Mouse (Mus musculus) forebrain, embryonic 10.5 days (tissue): ENCODE results near the gene Atp8a2. TPM values are rescaled to one million over a fixed set of nuclear protein-coding genes. Genes with fewer than 3 reads are reported as not detected.
"Not testable (repeated sequence)": the region's sequence is repeated elsewhere in the genome, so short reads cannot be mapped to it uniquely, and the experiment has no call there.

ENCODE experiments used
- DNase-seq: peaks from one replicate; pipeline ENCODE4 v3.0.0-alpha.2; 2017; ENCODE audit warnings: low spot score; ENCODE audit errors: extremely low spot score
- H3K27ac ChIP-seq: fragments of 300-500 bp; sonication (generic); 2 replicates; pipeline ENCODE4 v1.5.1; 2016; ENCODE audit warnings: mild to moderate bottlenecking
- H3K27me3 ChIP-seq: fragments of 300-500 bp; sonication (generic); 2 replicates; pipeline ENCODE4 v1.6.1; 2016; ENCODE audit warnings: mild to moderate bottlenecking; ENCODE audit not compliant: poor library complexity, severe bottlenecking
- H3K36me3 ChIP-seq: fragments of 300-500 bp; sonication (generic); replicated peaks from 2 replicates; pipeline ENCODE4 v1.6.1; 2016; ENCODE audit warnings: mild to moderate bottlenecking, moderate library complexity
- H3K4me1 ChIP-seq: fragments of 300-500 bp; sonication (generic); 2 replicates; pipeline ENCODE4 v1.6.1; 2016
- H3K4me3 ChIP-seq: fragments of 300-500 bp; sonication (generic); 2 replicates; pipeline ENCODE4 v1.5.1; 2016; ENCODE audit warnings: mild to moderate bottlenecking, moderate library complexity
- H3K9me3 ChIP-seq: fragments of 300-500 bp; sonication (generic); 2 replicates; pipeline ENCODE4 v1.6.1; 2016; ENCODE audit warnings: mild to moderate bottlenecking, moderate library complexity
- WGBS: fragments of 180-500 bp; shearing (Covaris S2); methylation state at CpG from one replicate; pipeline ENCODE4 v1.1.7; 2016; 5-methylcytosine and 5-hydroxymethylcytosine counted together
- polyA plus RNA-seq: library from polyadenylated mRNA; unstranded; fragments of >200 nt; fragmentation: Nextera tagmentation; extraction: Ambion mirVana; gene quantifications from 2 replicates; pipeline ENCODE4 v1.2.1, GENCODE M21; 2016

Atp8a2 gene
- polyA plus RNA-seq, 1 experiment from 2014 or later: 2.8 TPM

GRCm38 (mm10) chr14:59625806-59626364, 571.1 kb downstream of the Atp8a2 start:
- Histone ChIP-seq H3K27me3 (peaks cover 75% of the 10 kb centered on the region), H3K4me1 (peaks cover 58% of the 10 kb centered on the region), H3K4me3 (peak overlapping the region; percentile 70), H3K27ac (peak overlapping the region; percentile 93), H3K36me3 (peaks cover 18% of the 10 kb centered on the region), H3K9me3 (no peaks in the 10 kb centered on the region)
- under 1% methylated on average over 51 of the region's 51 CpGs for WGBS
- peak; percentile 50 for DNase-seq

DNA sequence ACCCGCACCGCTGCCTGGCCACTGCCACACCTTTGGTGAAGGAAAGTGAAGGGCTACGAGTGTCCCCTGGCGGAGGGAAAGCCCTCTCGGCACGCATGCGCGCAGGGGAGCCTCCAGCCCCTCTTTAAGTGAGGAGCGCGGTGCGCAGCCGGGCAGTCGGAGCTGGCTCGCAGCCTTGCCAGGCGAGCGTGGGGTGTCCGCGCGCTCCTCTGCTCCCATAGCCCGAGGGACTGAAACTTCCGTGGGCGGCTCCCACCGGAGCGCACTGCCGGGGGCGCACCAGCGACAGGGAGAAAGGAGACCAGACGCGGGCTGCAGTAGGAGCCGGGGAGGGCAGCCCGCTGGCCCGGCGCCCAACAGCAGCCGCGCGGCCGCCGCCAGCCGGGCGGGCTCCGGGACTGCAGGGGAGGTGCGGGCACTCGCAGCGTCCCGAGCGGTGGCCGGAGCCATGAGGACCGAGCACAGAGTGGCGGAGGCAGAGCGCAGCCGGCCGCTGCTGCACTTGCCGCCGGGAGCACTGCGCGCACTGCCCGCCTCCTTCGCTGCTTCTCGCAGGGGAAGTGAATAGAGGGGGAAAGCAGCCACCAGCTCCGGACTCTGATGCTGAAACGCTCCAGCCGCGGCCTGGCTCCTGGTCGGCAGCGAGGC, 571.7 kb downstream of the Atp8a2 start, which contains the start of gene Shisa2:
TSS of gene Shisa2 (plus strand) at position 151 of the 648 bp plus-strand sequence.
- under 1% methylated on average over 65 of the region's 65 CpGs for WGBS
- H3K27ac ChIP-seq: peak within 1 kb of the TSS; percentile 93
- peaks cover 75% of the 10 kb centered on the region for H3K27me3 ChIP-seq
- no peaks in the 10 kb centered on the region for H3K9me3 ChIP-seq
- peak; percentile 88 for DNase-seq
- peaks cover 12% of the 10 kb centered on the region for H3K36me3 ChIP-seq
- peaks cover 57% of the 10 kb centered on the region for H3K4me1 ChIP-seq
- peak within 1 kb of the TSS; percentile 70 for H3K4me3 ChIP-seq

- 18% methylated on average over 9 of the region's 9 CpGs for WGBS
- peaks cover 3% of the 10 kb centered on the region for H3K36me3 ChIP-seq
- no peak overlapping the region for H3K27ac ChIP-seq
- H3K27me3 ChIP-seq: peaks cover 67% of the 10 kb centered on the region
- H3K4me3 ChIP-seq: peak overlapping the region; percentile 70
- H3K9me3 ChIP-seq: no peaks in the 10 kb centered on the region
- peaks cover 48% of the 10 kb centered on the region for H3K4me1 ChIP-seq
- DNase-seq: no peak
These were observed 572.6 kb downstream of the Atp8a2 start for GRCm38 (mm10) chr14:59624326-59624885.

- peaks cover 11% of the 10 kb centered on the region for H3K4me1 ChIP-seq
- H3K9me3 ChIP-seq: no peaks in the 10 kb centered on the region
- WGBS: 49% methylated on average over 7 of the region's 7 CpGs
- peaks cover 27% of the 10 kb centered on the region for H3K27me3 ChIP-seq
- H3K27ac ChIP-seq: no peak overlapping the region
- DNase-seq: no peak
- no peaks in the 10 kb centered on the region for H3K36me3 ChIP-seq
- H3K4me3 ChIP-seq: no peak overlapping the region
These were observed 580.2 kb downstream of the Atp8a2 start for GRCm38 (mm10) chr14:59616802-59617201.

GRCm38 (mm10) chr14:59614149-59614548, 582.8 kb downstream of the Atp8a2 start:
- H3K27ac ChIP-seq, H3K4me3 ChIP-seq, DNase-seq, H3K9me3 ChIP-seq, H3K36me3 ChIP-seq: not testable (repeated sequence)
- Histone ChIP-seq H3K27me3 (peaks cover 23% of the 10 kb centered on the region), H3K4me1 (peaks cover 11% of the 10 kb centered on the region)
- 83% methylated on average over 3 of the region's 3 CpGs for WGBS

GRCm38 (mm10) chr14:59612920-59613625, 583.9 kb downstream of the Atp8a2 start:
- Histone ChIP-seq H3K9me3 (no peaks in the 10 kb centered on the region), H3K27ac (no peak overlapping the region), H3K4me3 (no peak overlapping the region), H3K36me3 (no peaks in the 10 kb centered on the region), H3K4me1 (peaks cover 12% of the 10 kb centered on the region), H3K27me3 (peaks cover 23% of the 10 kb centered on the region)
- peak; percentile 57 for DNase-seq
- 62% methylated on average over 14 of the region's 14 CpGs for WGBS

- Histone ChIP-seq H3K27ac (0 out of 2 replicates have a peak overlapping the region, but pooled peaks have one; percentile 63), H3K27me3 (peaks cover 12% of the 10 kb centered on the region), H3K4me1 (peaks cover 13% of the 10 kb centered on the region), H3K36me3 (no peaks in the 10 kb centered on the region), H3K4me3 (no peak overlapping the region), H3K9me3 (no peaks in the 10 kb centered on the region)
- WGBS: 53% methylated on average over 3 of the region's 3 CpGs
- DNase-seq: no peak
These were observed 590.0 kb downstream of the Atp8a2 start for GRCm38 (mm10) chr14:59607021-59607420.

GRCm38 (mm10) chr14:59605671-59606353, 591.2 kb downstream of the Atp8a2 start:
- peaks cover 12% of the 10 kb centered on the region for H3K27me3 ChIP-seq
- peaks cover 13% of the 10 kb centered on the region for H3K4me1 ChIP-seq
- no peaks in the 10 kb centered on the region for H3K36me3 ChIP-seq
- WGBS: 22% methylated on average over 5 of the region's 5 CpGs
- H3K27ac ChIP-seq: no peak overlapping the region
- H3K9me3 ChIP-seq: no peaks in the 10 kb centered on the region
- no peak overlapping the region for H3K4me3 ChIP-seq
- DNase-seq: peak; percentile 68

DNA sequence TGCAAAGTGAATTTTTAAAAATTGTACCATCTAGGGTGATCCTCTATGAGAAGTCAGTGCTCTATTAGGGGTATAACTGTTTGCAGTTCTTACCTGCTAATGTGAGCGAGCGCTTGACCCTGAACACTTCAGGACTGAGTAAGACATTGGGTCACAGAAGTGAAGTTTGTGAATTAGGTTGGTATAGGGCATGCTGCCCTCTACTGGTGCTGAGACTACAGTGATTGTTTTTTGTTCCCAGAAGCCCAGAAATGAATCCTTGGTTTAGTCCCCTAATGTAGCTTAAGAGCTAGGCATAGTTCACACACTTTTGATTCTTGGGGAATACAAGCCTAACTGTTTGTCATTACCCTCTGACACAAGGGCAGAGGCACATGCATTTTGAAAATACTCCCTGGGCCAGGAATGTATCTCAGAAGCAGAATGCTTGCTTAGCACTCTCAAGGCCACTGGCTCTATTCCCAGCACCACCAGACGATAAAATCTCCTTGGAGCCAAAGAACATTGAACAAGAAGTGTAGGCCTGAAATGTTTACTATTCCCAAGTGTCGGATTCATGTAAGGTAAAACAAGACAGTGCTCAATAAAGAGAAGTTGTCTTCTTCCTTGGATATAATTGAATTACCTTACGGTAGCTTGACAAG, 592.9 kb downstream of the Atp8a2 start:
- peaks cover 12% of the 10 kb centered on the region for H3K27me3 ChIP-seq

GRCm38 (mm10) chr14:59598260-59598627, 598.7 kb downstream of the Atp8a2 start:
- Histone ChIP-seq H3K4me3 (peak overlapping the region; percentile 90), H3K9me3 (no peaks in the 10 kb centered on the region), H3K4me1 (peaks cover 15% of the 10 kb centered on the region), H3K36me3 (peaks cover 5% of the 10 kb centered on the region; the same call in 1 of the 2 replicates), H3K27ac (peak overlapping the region; percentile 86), H3K27me3 (no peaks in the 10 kb centered on the region)
- DNase-seq: no peak
- 2% methylated on average over 8 of the region's 8 CpGs for whole genome bisulfite sequencing

More for the DNA sequence above, 592.9 kb downstream of the Atp8a2 start:
- H3K4me3 ChIP-seq: no peak overlapping the region
- no peak overlapping the region for H3K27ac ChIP-seq
- H3K36me3 ChIP-seq: no peaks in the 10 kb centered on the region
- no peaks in the 10 kb centered on the region for H3K9me3 ChIP-seq
- WGBS: 76% methylated on average over 5 of the region's 5 CpGs
- DNase-seq: no peak
- peaks cover 13% of the 10 kb centered on the region for H3K4me1 ChIP-seq

DNA sequence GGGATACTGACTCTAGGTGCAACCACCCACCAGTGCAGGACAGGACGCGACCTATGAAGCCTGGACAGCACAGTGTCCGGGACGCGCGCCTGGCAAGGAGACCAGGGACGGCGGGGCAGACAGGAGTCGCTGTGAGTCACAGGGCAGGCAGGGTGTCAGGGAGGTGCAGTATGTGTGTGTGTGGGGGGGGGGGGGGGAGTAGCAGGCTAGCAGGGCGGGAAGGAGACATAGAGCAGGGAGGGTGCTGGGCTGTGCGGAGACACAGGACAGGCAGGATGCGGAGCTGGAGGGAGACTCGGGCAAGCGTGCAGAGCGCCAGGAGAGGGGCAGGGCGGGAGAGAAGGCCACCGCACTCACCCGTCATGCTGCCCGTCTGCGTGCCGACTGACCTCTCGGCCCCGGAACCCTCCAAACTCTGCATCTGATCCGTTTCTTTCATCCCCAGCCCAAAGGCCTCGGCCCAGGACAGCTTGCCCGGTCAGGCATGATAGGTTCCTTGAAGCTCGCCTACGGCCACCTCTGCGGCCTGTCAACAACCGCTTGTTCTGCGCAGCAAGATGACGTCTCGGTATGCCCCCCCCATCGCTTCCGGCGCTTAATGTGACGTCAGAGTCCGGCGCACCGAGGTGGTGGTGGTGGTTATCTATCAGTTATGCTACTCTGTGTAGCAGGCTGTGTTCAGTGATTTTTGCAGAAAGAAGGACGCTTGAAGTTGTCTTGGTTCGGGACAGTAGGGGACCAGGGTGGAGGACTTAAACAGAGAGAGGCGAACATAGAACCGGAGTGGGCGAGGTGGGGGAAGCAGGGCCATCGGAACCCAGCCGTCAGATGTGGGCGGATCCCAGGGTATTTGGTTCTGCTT, 599.4 kb downstream of the Atp8a2 start, which contains the start of gene Cdadc1:
TSS of gene Cdadc1 (minus strand) at position 562 of the 862 bp plus-strand sequence.
- H3K9me3 ChIP-seq: no peaks in the 10 kb centered on the region
- H3K27ac ChIP-seq: peak within 1 kb of the TSS; percentile 86
- no peaks in the 10 kb centered on the region for H3K27me3 ChIP-seq
- H3K4me3 ChIP-seq: peak within 1 kb of the TSS; percentile 90
- peaks cover 15% of the 10 kb centered on the region for H3K4me1 ChIP-seq
- peaks cover 5% of the 10 kb centered on the region; the same call in 1 of the 2 replicates for H3K36me3 ChIP-seq
- peak; percentile 97 for DNase-seq
- under 1% methylated on average over 48 of the region's 48 CpGs for WGBS
